Mouse (Mus musculus): ENCODE data around the gene C130050O18Rik. TPM values are rescaled to one million over a fixed set of nuclear protein-coding genes. Genes with fewer than 3 reads are reported as not detected.
A peak's percentile ranks its signal among the peaks of the same experiment; 100 is the strongest.

Gene C130050O18Rik
- polyA plus RNA-seq, 1 experiment from 2014 or later = 0.26 TPM

DNA sequence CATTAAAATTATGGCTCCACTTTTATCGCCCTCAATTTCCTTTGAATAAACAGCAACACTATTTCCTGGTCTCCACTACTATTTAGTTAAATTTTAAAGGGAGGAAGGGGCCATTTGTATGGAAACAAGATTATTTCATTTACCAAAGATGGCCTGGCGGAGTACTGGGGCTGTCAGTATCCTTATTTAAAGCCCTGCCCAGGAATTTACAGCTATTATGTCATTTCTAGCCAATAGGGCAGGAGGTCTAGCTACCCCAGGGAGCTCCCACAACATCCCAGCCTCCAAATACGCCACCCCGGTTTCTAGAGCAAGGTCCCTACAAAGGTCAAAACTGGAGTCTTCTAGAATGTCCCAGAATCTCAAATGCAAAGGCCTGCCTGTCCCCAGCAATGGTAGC is 8.5 kb downstream of the C130050O18Rik start:
- Histone ChIP-seq H3K9me3 (ENCODE audit: control insufficient read depth, low read length) (no peaks in the 10 kb centered on the region), H3K27ac (ENCODE audit: low read depth, low read length) (no peak overlapping the region), H3K4me3 (ENCODE audit: low read length) (no peak overlapping the region), H3K27me3 (replicated peaks; ENCODE audit: control insufficient read depth, insufficient read depth, low read length) (no peaks in the 10 kb centered on the region), H3K4me1 (ENCODE audit: control insufficient read depth, insufficient read depth, low read depth, low read length) (peaks cover under 1% of the 10 kb centered on the region; the same call in 1 of the 2 replicates), H3K36me3 (ENCODE audit: control insufficient read depth, insufficient read depth, low read length) (no peaks in the 10 kb centered on the region), H3K4me2 (ENCODE audit: low read length) (no peak overlapping the region), H3K9ac (ENCODE audit: low read depth, low read length) (no peak overlapping the region)
- no peak for ATAC-seq
- 83% methylated on average over 4 of the region's 4 CpGs for WGBS

DNA sequence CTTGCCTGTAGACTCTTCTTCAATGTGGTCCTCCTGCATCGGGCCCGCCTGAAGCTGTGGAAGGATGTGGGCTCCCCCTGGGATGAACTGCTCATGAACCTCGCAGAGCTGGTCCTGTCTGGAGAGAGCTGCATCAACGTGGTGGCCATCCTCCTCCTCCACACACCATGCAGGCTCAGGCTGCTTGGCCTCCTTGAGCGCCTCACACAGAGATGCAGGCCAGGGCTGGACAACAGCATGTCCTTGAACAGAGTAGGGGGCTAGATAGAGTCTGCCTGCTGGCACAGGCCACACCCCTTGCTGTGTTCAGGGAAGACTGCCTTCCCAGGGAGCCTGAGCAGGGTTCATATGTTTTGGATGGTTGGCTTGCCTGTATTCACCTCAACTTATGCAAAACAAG is 9.9 kb downstream of the C130050O18Rik start:
- no peaks in the 10 kb centered on the region for H3K27me3 ChIP-seq (replicated peaks; ENCODE audit: control insufficient read depth, insufficient read depth, low read length)
- no peak overlapping the region for H3K27ac ChIP-seq (ENCODE audit: low read depth, low read length)
- H3K9me3 ChIP-seq (ENCODE audit: control insufficient read depth, low read length) = no peaks in the 10 kb centered on the region
- no peak for ATAC-seq
- no peak overlapping the region for H3K9ac ChIP-seq (ENCODE audit: low read depth, low read length)
- 95% methylated on average over 5 of the region's 5 CpGs for WGBS
- H3K4me2 ChIP-seq (ENCODE audit: low read length) = no peak overlapping the region
- no peak overlapping the region for H3K4me3 ChIP-seq (ENCODE audit: low read length)
- H3K36me3 ChIP-seq (ENCODE audit: control insufficient read depth, insufficient read depth, low read length) = no peaks in the 10 kb centered on the region
- H3K4me1 ChIP-seq (ENCODE audit: control insufficient read depth, insufficient read depth, low read depth, low read length) = peaks cover 11% of the 10 kb centered on the region

DNA sequence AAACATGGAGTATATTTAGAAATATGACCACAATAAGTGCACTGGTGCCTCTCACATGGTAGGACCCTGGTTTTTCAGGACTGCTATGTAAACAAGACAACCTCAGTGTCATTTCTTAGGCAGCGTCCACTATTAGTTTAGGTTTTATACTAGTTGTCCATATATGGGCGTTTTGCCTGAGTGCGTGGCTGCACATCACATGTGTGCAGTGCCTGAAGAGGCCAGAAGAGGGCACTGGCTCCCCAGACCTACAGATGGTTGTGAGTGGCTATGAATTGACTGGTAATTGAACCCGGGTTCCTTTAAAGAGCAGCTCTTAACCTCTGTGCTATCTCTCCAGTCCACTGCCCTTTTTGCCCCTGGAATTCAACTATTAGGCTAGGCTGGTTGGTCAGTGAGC is 11.9 kb downstream of the C130050O18Rik start:
- no peak for ATAC-seq
- H3K4me2 ChIP-seq (ENCODE audit: low read length) = no peak overlapping the region
- no peaks in the 10 kb centered on the region for H3K36me3 ChIP-seq (ENCODE audit: control insufficient read depth, insufficient read depth, low read length)
- no peak overlapping the region for H3K4me3 ChIP-seq (ENCODE audit: low read length)
- peaks cover 11% of the 10 kb centered on the region for H3K4me1 ChIP-seq (ENCODE audit: control insufficient read depth, insufficient read depth, low read depth, low read length)
- H3K27ac ChIP-seq (ENCODE audit: low read depth, low read length) = no peak overlapping the region
- H3K27me3 ChIP-seq (replicated peaks; ENCODE audit: control insufficient read depth, insufficient read depth, low read length) = no peaks in the 10 kb centered on the region
- no peaks in the 10 kb centered on the region for H3K9me3 ChIP-seq (ENCODE audit: control insufficient read depth, low read length)
- no peak overlapping the region for H3K9ac ChIP-seq (ENCODE audit: low read depth, low read length)
- WGBS = 91% methylated on average over 4 of the region's 4 CpGs

DNA sequence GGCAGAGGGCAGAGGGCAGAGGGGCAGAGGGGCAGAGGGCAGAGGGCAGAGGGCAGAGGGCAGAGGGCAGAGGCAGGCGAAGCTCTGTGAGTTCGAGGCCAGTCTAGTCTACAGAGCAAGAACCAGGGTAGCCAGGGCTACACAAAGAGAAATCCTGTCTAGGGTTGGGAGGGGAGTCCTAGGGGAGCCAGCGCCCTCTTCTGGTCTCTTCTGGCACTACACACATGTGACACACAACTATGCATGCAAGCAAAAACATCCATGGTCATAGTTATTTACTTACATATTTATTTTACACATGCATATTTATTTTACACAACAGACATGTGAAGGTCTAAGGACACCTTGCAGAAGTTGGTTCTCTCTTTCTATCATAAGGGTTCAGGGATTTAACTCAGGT is 12.4 kb downstream of the C130050O18Rik start:
- H3K4me3 ChIP-seq (ENCODE audit: low read length) = no peak overlapping the region
- H3K4me2 ChIP-seq (ENCODE audit: low read length) = no peak overlapping the region
- H3K4me1 ChIP-seq (ENCODE audit: control insufficient read depth, insufficient read depth, low read depth, low read length) = peaks cover 13% of the 10 kb centered on the region
- ATAC-seq = no peak
- H3K27me3 ChIP-seq (replicated peaks; ENCODE audit: control insufficient read depth, insufficient read depth, low read length) = no peaks in the 10 kb centered on the region
- H3K9ac ChIP-seq (ENCODE audit: low read depth, low read length) = no peak overlapping the region
- H3K36me3 ChIP-seq (ENCODE audit: control insufficient read depth, insufficient read depth, low read length) = no peaks in the 10 kb centered on the region
- 87% methylated on average over 3 of the region's 3 CpGs for WGBS
- H3K27ac ChIP-seq (ENCODE audit: low read depth, low read length) = no peak overlapping the region
- no peaks in the 10 kb centered on the region for H3K9me3 ChIP-seq (ENCODE audit: control insufficient read depth, low read length)

DNA sequence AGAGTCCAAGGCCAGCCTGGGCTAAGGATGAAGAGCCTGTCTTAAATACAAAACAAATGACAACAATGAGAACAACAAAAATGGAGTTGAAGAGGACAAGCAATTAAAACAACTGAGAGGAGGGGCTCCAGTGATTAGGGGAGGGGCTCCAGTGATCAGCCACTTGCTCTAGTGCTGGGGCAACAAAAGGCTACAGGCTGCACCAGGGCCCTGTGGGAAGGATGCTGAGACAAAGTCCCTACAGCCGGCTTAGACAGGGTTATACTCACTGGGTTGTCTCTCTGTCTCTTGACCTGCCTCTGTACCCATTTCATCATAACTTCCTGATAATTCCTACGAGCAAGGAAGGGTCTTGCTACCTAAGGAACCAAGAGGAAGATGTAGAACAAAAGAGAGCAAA is 13.0 kb downstream of the C130050O18Rik start:
- no peaks in the 10 kb centered on the region for H3K9me3 ChIP-seq (ENCODE audit: control insufficient read depth, low read length)
- 44% methylated on average over 2 of the region's 2 CpGs for WGBS
- no peak for ATAC-seq

DNA sequence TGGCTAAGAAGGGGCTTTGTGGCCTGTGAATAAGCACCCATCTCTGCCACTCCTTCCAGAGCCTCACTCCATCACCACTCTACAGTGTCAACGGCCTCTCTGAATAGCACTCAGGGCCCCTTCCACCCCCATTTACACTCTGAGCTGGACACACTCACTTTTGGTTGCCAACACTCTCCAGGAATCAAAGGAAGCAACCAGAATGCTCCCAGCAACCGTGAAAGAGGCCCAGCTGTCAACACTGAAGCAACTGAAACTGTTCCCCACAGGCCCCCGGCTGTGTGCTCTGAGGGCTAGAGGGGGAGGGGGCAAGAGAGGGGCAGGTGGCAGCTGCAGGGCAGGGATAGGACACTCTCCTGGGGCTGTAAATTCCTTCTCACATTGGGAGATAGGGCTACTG is 13.6 kb downstream of the C130050O18Rik start:
- no peaks in the 10 kb centered on the region for H3K27me3 ChIP-seq (replicated peaks; ENCODE audit: control insufficient read depth, insufficient read depth, low read length)
- H3K27ac ChIP-seq (ENCODE audit: low read depth, low read length) = peak overlapping the region; percentile 48; the same call in 1 of the 2 replicates
- no peaks in the 10 kb centered on the region for H3K9me3 ChIP-seq (ENCODE audit: control insufficient read depth, low read length)
- no peak overlapping the region for H3K4me3 ChIP-seq (ENCODE audit: low read length)
- WGBS = 10% methylated on average over 3 of the region's 3 CpGs
- ATAC-seq = peak; percentile 85
- H3K36me3 ChIP-seq (ENCODE audit: control insufficient read depth, insufficient read depth, low read length) = no peaks in the 10 kb centered on the region
- H3K9ac ChIP-seq (ENCODE audit: low read depth, low read length) = no peak overlapping the region
- H3K4me1 ChIP-seq (ENCODE audit: control insufficient read depth, insufficient read depth, low read depth, low read length) = peaks cover 17% of the 10 kb centered on the region
- H3K4me2 ChIP-seq (ENCODE audit: low read length) = no peak overlapping the region

More for the DNA sequence above, 13.0 kb downstream of the C130050O18Rik start:
- H3K36me3 ChIP-seq (ENCODE audit: control insufficient read depth, insufficient read depth, low read length) = no peaks in the 10 kb centered on the region
- no peaks in the 10 kb centered on the region for H3K27me3 ChIP-seq (replicated peaks; ENCODE audit: control insufficient read depth, insufficient read depth, low read length)
- H3K4me1 ChIP-seq (ENCODE audit: control insufficient read depth, insufficient read depth, low read depth, low read length) = peaks cover 14% of the 10 kb centered on the region
- no peak overlapping the region for H3K4me3 ChIP-seq (ENCODE audit: low read length)
- no peak overlapping the region for H3K9ac ChIP-seq (ENCODE audit: low read depth, low read length)
- no peak overlapping the region for H3K4me2 ChIP-seq (ENCODE audit: low read length)
- H3K27ac ChIP-seq (ENCODE audit: low read depth, low read length) = peak overlapping the region; percentile 48; the same call in 1 of the 2 replicates

DNA sequence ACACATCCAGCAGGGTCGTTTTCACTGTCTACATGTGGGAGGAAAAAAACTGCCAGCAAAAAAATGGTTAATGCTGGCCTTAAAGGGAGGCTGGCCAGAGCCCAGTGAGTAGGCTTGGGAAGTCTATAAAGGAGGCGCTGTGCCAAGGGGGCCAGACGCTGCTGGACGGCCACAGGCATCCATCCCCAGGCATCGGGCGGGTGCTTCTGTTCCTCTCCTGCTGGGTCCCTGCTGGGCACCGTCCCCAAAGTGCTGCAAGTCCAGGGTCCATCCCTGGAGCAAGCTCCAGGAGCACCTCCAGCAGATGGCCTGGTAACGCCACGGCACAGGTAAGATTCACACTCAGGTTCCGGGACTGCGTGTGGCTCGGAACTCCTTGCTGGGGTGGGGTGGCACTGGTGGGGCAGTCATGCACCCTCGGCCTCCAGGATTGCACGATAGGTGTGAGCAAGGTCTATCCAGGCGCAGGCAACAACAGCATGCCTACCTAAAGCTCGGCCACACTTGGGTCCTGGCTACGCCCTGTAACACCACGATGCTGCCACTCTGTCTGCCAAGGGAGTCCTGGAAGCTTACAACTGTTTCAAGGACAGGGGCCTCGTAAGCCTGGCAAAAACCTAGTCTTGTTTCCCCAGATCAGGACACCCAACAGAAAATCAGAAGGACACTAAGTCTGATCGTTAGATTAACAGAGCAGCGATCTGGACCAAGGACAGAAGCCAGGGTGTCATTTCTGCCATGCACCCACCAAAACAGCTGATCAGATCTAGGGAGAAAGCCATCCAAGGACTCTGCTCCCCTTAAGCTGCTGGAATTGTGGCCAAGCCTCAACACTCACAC is 18.2 kb downstream of the C130050O18Rik start, which contains the start of gene Gper1:
Gene Gper1 (plus strand): TSS at position 126 of the 840 bp plus-strand sequence.
- Histone ChIP-seq H3K4me3 (ENCODE audit: low read length) (peak within 1 kb of the TSS; percentile 33), H3K27me3 (replicated peaks; ENCODE audit: control insufficient read depth, insufficient read depth, low read length) (no peaks in the 10 kb centered on the region), H3K9me3 (ENCODE audit: control insufficient read depth, low read length) (no peaks in the 10 kb centered on the region), H3K9ac (ENCODE audit: low read depth, low read length) (peak within 1 kb of the TSS; percentile 51), H3K4me1 (ENCODE audit: control insufficient read depth, insufficient read depth, low read depth, low read length) (peaks cover 21% of the 10 kb centered on the region), H3K4me2 (ENCODE audit: low read length) (peak within 1 kb of the TSS; percentile 48), H3K36me3 (ENCODE audit: control insufficient read depth, insufficient read depth, low read length) (no peaks in the 10 kb centered on the region), H3K27ac (ENCODE audit: low read depth, low read length) (peak within 1 kb of the TSS; percentile 61)
- WGBS = 48% methylated on average over 18 of the region's 21 CpGs
- ATAC-seq = 0 out of 2 replicates have a peak, but pooled peaks have one; percentile 53

DNA sequence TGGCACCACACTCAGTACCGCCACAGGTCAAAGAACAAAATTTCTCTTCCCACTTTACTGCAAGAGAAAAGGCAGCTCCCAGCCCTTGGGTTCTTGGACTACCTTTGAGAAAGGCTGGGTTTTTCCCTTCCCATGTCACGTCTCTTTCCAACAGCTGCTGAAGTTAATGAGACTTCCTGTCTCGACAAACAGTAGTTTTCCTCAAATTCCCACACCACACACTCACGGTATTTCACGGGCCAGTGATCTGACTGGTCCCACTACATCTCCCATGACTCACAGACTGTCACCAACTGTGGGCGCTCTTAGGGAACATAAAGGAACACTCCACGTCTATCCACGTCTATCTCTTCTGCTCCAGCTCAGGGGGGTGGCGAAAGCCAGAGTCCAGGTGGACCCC is 20.1 kb downstream of the C130050O18Rik start:
- 77% methylated on average over 9 of the region's 9 CpGs for WGBS
- H3K4me3 ChIP-seq (ENCODE audit: low read length) = no peak overlapping the region
- H3K4me2 ChIP-seq (ENCODE audit: low read length) = no peak overlapping the region
- no peak overlapping the region for H3K9ac ChIP-seq (ENCODE audit: low read depth, low read length)
- no peak for ATAC-seq
- H3K9me3 ChIP-seq (ENCODE audit: control insufficient read depth, low read length) = no peaks in the 10 kb centered on the region
- H3K36me3 ChIP-seq (ENCODE audit: control insufficient read depth, insufficient read depth, low read length) = no peaks in the 10 kb centered on the region
- H3K4me1 ChIP-seq (ENCODE audit: control insufficient read depth, insufficient read depth, low read depth, low read length) = peaks cover 18% of the 10 kb centered on the region
- H3K27ac ChIP-seq (ENCODE audit: low read depth, low read length) = no peak overlapping the region
- H3K27me3 ChIP-seq (replicated peaks; ENCODE audit: control insufficient read depth, insufficient read depth, low read length) = no peaks in the 10 kb centered on the region

DNA sequence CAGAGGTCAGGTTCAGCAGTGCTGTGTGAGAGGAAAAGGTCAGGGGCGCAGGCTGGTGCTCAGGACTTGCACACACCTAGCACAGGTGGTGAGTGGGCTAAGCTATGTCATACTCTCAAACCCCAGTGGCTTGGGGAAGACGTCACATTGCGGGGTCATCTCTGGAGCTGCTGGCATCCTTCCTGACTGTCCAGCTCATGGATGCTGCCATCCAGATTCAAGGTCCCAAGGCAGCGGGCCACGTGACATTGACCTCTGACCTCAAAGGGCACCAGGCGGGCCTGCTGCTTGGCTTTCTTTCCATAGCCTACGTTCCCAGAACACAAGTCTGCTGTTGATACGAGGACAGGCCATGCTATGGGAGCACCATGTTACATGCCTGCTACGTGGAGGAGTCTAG is 21.9 kb downstream of the C130050O18Rik start:
- Histone ChIP-seq H3K4me1 (ENCODE audit: control insufficient read depth, insufficient read depth, low read depth, low read length) (peaks cover 27% of the 10 kb centered on the region), H3K4me3 (ENCODE audit: low read length) (no peak overlapping the region), H3K36me3 (ENCODE audit: control insufficient read depth, insufficient read depth, low read length) (no peaks in the 10 kb centered on the region), H3K4me2 (ENCODE audit: low read length) (no peak overlapping the region), H3K27ac (ENCODE audit: low read depth, low read length) (no peak overlapping the region), H3K27me3 (replicated peaks; ENCODE audit: control insufficient read depth, insufficient read depth, low read length) (no peaks in the 10 kb centered on the region), H3K9me3 (ENCODE audit: control insufficient read depth, low read length) (no peaks in the 10 kb centered on the region), H3K9ac (ENCODE audit: low read depth, low read length) (no peak overlapping the region)
- WGBS = 90% methylated on average over 9 of the region's 9 CpGs
- ATAC-seq = no peak

All from hindbrain, embryonic 16.5 days (tissue).